Mouse (Mus musculus): ENCODE data around the gene Cryl1. TPM values are rescaled to one million over a fixed set of nuclear protein-coding genes. Genes with fewer than 3 reads are reported as not detected.

Gene Cryl1
- 10 to 100 TPM; 16.0 to 22.1 (median 20.4) TPM for total RNA-seq (2022)

- DNase-seq (ENCODE audit: low spot score in 2 of 2) = peak; percentile 85 to 93
Observed at GRCm38 (mm10) chr14:57398065-57398757, at the start of gene Cryl1. TSS of gene Cryl1 (minus strand) at chr14:57398529.

GRCm38 (mm10) chr14:57430451-57430850 is 32.1 kb upstream of the Cryl1 start:
- DNase-seq (ENCODE audit: low spot score in 2 of 2) = no peak

- no peak for DNase-seq (ENCODE audit: low spot score in 2 of 2)
Observed at GRCm38 (mm10) chr14:57424212-57424561, 25.9 kb upstream of the Cryl1 start.

- DNase-seq (ENCODE audit: low spot score in 2 of 2) = peak; percentile 89 to 93
Observed at GRCm38 (mm10) chr14:57423432-57424211, 25.3 kb upstream of the Cryl1 start, which contains the start of gene Ift88. TSS of gene Ift88 (plus strand) at chr14:57424062.

GRCm38 (mm10) chr14:57417187-57417586 is 18.9 kb upstream of the Cryl1 start:
- DNase-seq (ENCODE audit: low spot score in 2 of 2) = no peak

- DNase-seq (ENCODE audit: low spot score in 2 of 2) = no peak
Observed at GRCm38 (mm10) chr14:57412166-57412565, 13.8 kb upstream of the Cryl1 start.

GRCm38 (mm10) chr14:57409106-57409505 is 10.8 kb upstream of the Cryl1 start:
- DNase-seq (ENCODE audit: low spot score in 2 of 2) = no peak

- DNase-seq (ENCODE audit: low spot score in 2 of 2) = no peak
Observed at GRCm38 (mm10) chr14:57408100-57408499, 9.8 kb upstream of the Cryl1 start.

- DNase-seq (ENCODE audit: low spot score in 2 of 2) = no peak
Observed at GRCm38 (mm10) chr14:57407039-57407987, 9.0 kb upstream of the Cryl1 start.

GRCm38 (mm10) chr14:57402815-57403214 is 4.5 kb upstream of the Cryl1 start:
- no peak for DNase-seq (ENCODE audit: low spot score in 2 of 2)

GRCm38 (mm10) chr14:57398813-57399427 is 591 bp upstream of the Cryl1 start:
- DNase-seq (ENCODE audit: low spot score in 2 of 2) = no peak

- no peak for DNase-seq (ENCODE audit: low spot score in 2 of 2)
Observed at GRCm38 (mm10) chr14:57397221-57397620, 1.1 kb downstream of the Cryl1 start.

- DNase-seq (ENCODE audit: low spot score in 2 of 2) = no peak
Observed at GRCm38 (mm10) chr14:57395470-57395869, 2.9 kb downstream of the Cryl1 start.

GRCm38 (mm10) chr14:57392278-57392677 is 6.1 kb downstream of the Cryl1 start:
- DNase-seq (ENCODE audit: low spot score in 2 of 2) = no peak

GRCm38 (mm10) chr14:57391621-57392020 is 6.7 kb downstream of the Cryl1 start:
- DNase-seq (ENCODE audit: low spot score in 2 of 2) = no peak

GRCm38 (mm10) chr14:57386758-57387561 is 11.4 kb downstream of the Cryl1 start:
- no peak for DNase-seq (ENCODE audit: low spot score in 2 of 2)

- DNase-seq (ENCODE audit: low spot score in 2 of 2) = no peak
Observed at GRCm38 (mm10) chr14:57385667-57386066, 12.7 kb downstream of the Cryl1 start.

GRCm38 (mm10) chr14:57377531-57377930 is 20.8 kb downstream of the Cryl1 start:
- DNase-seq (ENCODE audit: low spot score in 2 of 2) = no peak

- DNase-seq (ENCODE audit: low spot score in 2 of 2) = no peak
Observed at GRCm38 (mm10) chr14:57376956-57377355, 21.4 kb downstream of the Cryl1 start.

GRCm38 (mm10) chr14:57376016-57376415 is 22.3 kb downstream of the Cryl1 start:
- no peak for DNase-seq (ENCODE audit: low spot score in 2 of 2)

Data from left cerebral cortex, adult 8-10 months (tissue).